Mouse (Mus musculus): ENCODE data around the gene Lnx2.

Lnx2 gene

GRCm38 (mm10) chr5:147018761-147019160 is 57.6 kb downstream of the Lnx2 start:
- no peak for DNase-seq (ENCODE audit: low read depth, low spot score)

- DNase-seq (ENCODE audit: low read depth, low spot score) = no peak
Observed at GRCm38 (mm10) chr5:147017526-147017925, 58.9 kb downstream of the Lnx2 start.

- no peak for DNase-seq (ENCODE audit: low read depth, low spot score)
Observed at GRCm38 (mm10) chr5:147016622-147017021, 59.8 kb downstream of the Lnx2 start.

GRCm38 (mm10) chr5:147015191-147015590 is 61.2 kb downstream of the Lnx2 start:
- no peak for DNase-seq (ENCODE audit: low read depth, low spot score)

GRCm38 (mm10) chr5:147013845-147014244 is 62.5 kb downstream of the Lnx2 start:
- no peak for DNase-seq (ENCODE audit: low read depth, low spot score)

- DNase-seq (ENCODE audit: low read depth, low spot score) = no peak
Observed at GRCm38 (mm10) chr5:147011333-147011732, 65.1 kb downstream of the Lnx2 start.

- no peak for DNase-seq (ENCODE audit: low read depth, low spot score)
Observed at GRCm38 (mm10) chr5:147003303-147003702, 73.1 kb downstream of the Lnx2 start.

- no peak for DNase-seq (ENCODE audit: low read depth, low spot score)
Observed at GRCm38 (mm10) chr5:147001312-147001711, 75.1 kb downstream of the Lnx2 start.

- DNase-seq (ENCODE audit: low read depth, low spot score) = no peak
Observed at GRCm38 (mm10) chr5:146998802-146999201, 77.6 kb downstream of the Lnx2 start.

GRCm38 (mm10) chr5:146996812-146997211 is 79.6 kb downstream of the Lnx2 start:
- no peak for DNase-seq (ENCODE audit: low read depth, low spot score)

GRCm38 (mm10) chr5:146994973-146995372 is 81.4 kb downstream of the Lnx2 start:
- DNase-seq (ENCODE audit: low read depth, low spot score) = no peak

- DNase-seq (ENCODE audit: low read depth, low spot score) = no peak
Observed at GRCm38 (mm10) chr5:146993509-146993908, 82.9 kb downstream of the Lnx2 start.

GRCm38 (mm10) chr5:146989051-146989450 is 87.3 kb downstream of the Lnx2 start:
- DNase-seq (ENCODE audit: low read depth, low spot score) = no peak

GRCm38 (mm10) chr5:146987588-146987987 is 88.8 kb downstream of the Lnx2 start:
- DNase-seq (ENCODE audit: low read depth, low spot score) = no peak

GRCm38 (mm10) chr5:146985725-146986433 is 90.5 kb downstream of the Lnx2 start:
- no peak for DNase-seq (ENCODE audit: low read depth, low spot score)

- peak; percentile 71 for DNase-seq (ENCODE audit: low read depth, low spot score)
Observed at GRCm38 (mm10) chr5:146983216-146983615, 93.2 kb downstream of the Lnx2 start.

- DNase-seq (ENCODE audit: low read depth, low spot score) = no peak
Observed at GRCm38 (mm10) chr5:146981376-146981775, 95.0 kb downstream of the Lnx2 start.

- DNase-seq (ENCODE audit: low read depth, low spot score) = no peak
Observed at GRCm38 (mm10) chr5:146974781-146975123, 101.6 kb downstream of the Lnx2 start.

GRCm38 (mm10) chr5:146973858-146974780 is 102.3 kb downstream of the Lnx2 start:
- DNase-seq (ENCODE audit: low read depth, low spot score) = no peak

- no peak for DNase-seq (ENCODE audit: low read depth, low spot score)
Observed at GRCm38 (mm10) chr5:146973353-146973752, 103.0 kb downstream of the Lnx2 start.

- DNase-seq (ENCODE audit: low read depth, low spot score) = no peak
Observed at GRCm38 (mm10) chr5:146971776-146972561, 104.4 kb downstream of the Lnx2 start.

All from mesoderm, embryonic 11.5 days (tissue).